Mouse (Mus musculus) fat pad, adult 2 months (tissue): ENCODE results near the gene Pbx1.
"Not testable (repeated sequence)": the region's sequence is repeated elsewhere in the genome, so short reads cannot be mapped to it uniquely, and the experiment has no call there.

Source experiments
- DNase-seq: peaks from one replicate; pipeline ENCODE4 v3.0.0-alpha.2; 2011; ENCODE audit warnings: low read depth, low spot score; ENCODE audit errors: extremely low read depth

The Pbx1 gene

DNA sequence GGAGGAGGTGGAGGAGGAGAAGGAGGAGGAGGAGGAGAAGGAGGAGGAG is at the start of gene Pbx1:
Gene Pbx1 (minus strand): TSS at position 39 of the 49 bp plus-strand sequence.
- DNase-seq: not testable (repeated sequence)

- DNase-seq: no peak
Observed at GRCm38 (mm10) chr1:168479626-168480025, 47.6 kb upstream of the Pbx1 start.

DNA sequence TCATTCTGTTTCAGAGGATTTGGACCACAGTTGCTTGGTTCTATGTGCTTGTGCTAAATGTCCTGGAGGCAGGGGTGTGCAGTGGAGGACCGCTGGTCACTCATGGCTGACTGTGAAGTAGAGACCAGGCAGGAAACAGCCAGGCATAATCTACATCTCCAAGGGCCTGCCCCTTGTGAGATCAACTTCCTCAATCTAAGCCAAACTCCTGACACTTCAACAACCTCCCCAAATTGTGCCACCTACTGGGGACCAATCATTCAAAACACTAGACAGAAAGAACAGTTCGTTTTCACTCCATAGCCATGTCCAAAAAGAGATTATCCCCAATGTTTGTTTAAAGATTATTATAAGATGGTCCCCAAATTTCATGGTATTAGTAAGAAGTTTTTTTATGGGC is 46.8 kb upstream of the Pbx1 start:
- no peak for DNase-seq

DNA sequence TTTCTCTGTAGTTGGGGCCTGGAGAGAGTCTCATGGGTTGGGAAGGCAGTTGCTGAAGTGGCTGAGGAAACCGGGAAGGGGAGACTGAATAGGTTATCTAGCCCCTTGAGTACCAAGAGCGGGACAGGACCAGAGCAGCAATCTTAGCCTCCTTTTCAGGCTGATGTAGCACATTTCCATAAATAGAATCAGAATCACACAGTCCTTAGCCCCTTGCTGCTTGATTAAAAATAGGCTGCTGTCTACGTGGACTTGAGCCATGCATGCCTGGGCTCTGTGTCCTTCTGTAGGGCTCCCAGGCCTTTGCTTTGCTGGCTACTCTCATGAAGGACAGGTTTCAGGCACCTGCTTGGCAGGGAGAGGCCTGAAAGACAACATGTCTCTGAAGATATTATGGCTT is 44.8 kb upstream of the Pbx1 start:
- no peak for DNase-seq

GRCm38 (mm10) chr1:168476216-168476897 is 44.3 kb upstream of the Pbx1 start:
- DNase-seq: no peak

GRCm38 (mm10) chr1:168475579-168476208 is 43.6 kb upstream of the Pbx1 start:
- DNase-seq: no peak

- no peak for DNase-seq
Observed at GRCm38 (mm10) chr1:168473255-168474069, 41.4 kb upstream of the Pbx1 start.

GRCm38 (mm10) chr1:168472545-168473254 is 40.6 kb upstream of the Pbx1 start:
- DNase-seq: no peak

GRCm38 (mm10) chr1:168459426-168459825 is 27.4 kb upstream of the Pbx1 start:
- DNase-seq: no peak

DNA sequence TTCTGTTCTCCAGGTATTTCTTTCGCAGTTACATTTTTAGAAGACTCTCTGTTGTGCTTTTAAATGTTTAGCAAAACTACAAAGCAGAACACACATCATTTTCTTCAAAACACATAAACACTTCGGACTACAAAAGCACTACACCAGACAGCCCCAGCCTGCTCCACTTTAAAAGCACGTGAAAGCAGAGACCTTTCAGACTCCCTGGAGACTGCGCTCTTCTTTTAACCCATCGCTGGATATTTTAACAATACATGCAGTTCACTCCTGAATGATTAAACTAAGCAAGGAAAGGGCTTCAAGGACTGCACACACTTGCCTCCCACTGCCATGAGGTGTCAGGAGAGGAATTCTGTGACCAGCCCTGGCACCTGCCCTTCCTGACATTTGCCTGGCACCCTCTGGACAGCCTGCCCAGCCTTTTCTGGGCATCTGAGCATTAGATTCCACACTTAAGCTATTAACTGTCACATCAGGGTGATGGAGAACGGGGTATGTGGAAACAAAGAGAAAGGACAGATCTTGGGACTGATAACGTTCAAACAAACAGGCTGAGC is 25.2 kb upstream of the Pbx1 start:
- DNase-seq: no peak

DNA sequence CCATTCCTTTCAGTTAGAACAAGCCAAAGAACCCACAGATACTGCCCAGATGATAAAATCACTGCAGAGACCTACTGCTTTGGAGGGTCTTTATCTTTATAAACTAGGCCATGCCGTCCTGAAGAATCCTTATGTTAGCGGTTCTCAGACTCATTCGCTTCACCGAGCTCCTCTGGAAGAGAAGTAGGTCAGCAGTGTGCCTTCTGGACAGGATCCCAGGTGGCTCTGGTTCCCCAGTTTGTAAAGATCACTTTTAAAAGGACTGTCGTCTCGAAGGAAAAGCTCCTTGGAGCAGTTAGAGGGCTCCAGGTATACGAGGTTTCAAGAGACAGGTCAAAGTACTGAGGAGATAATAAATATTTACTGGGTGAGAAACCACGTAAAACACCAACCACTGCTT is 23.1 kb upstream of the Pbx1 start:
- no peak for DNase-seq

- peak; percentile 94 for DNase-seq
Observed at GRCm38 (mm10) chr1:168433671-168434070, 1.6 kb upstream of the Pbx1 start.

DNA sequence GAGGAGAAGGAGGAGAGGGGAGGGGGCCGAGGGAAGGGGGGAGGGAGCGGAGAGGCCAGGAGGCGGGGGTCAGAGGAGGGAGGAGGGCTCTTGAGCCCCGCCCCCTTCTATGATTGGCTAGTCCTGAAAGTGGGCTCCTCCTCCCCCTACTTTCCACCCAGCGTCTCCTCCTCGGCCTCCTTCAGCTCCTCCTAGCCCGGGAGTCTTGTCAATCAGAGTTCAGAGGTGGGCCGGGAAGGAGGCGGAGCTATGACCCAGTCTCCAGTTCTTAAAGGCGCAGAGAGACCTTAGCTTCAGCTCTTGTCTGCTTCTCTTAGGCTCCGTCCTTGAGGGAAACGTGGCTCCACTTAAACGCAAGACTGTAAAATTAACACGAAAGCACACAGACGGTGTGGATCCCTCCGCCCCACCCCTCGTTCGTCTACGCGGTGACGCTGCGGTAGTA is 233 bp upstream of the Pbx1 start:
- peak; percentile 92 for DNase-seq

- no peak for DNase-seq
Observed at GRCm38 (mm10) chr1:168431711-168432231, 299 bp downstream of the Pbx1 start.

DNA sequence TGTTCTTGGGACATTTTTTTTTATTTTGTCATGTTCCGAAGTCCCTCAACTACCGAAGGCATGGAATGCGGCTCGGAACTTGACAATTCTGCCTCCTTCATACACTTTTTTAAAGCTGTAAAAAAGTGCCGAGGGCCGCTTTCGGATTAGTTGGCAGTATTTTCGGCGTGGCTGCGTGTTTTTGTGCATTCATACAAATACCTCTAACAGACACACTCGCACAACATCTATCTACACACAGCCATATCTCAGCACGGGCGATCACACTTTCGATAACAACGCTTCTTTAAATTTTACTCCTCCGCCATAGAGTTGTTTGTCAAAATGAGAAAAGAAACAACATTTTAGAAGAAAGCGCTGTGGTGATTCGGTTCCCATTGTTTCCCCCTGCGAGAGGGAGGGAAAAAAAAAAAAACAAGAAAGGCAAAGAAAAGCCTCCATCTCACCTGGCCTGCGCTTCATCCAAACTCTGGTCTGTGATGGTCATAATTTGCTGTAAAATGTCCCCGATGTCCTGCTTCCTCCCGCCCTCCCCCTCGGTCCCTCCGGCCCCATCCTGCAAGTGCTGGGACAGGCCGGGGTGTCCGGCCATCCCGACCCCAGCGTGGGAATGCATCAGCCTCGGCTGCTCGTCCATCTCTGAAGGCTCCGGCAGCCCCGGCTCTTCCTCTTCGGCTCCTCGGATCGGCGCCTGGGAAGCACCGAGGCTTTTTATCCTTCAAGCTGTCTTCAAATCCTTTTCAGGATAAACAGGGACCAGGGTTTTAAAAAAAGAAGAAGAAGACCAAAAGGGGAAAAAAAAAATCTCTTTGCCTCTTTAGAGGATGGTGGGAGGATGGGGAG is 981 bp downstream of the Pbx1 start:
- no peak for DNase-seq

DNA sequence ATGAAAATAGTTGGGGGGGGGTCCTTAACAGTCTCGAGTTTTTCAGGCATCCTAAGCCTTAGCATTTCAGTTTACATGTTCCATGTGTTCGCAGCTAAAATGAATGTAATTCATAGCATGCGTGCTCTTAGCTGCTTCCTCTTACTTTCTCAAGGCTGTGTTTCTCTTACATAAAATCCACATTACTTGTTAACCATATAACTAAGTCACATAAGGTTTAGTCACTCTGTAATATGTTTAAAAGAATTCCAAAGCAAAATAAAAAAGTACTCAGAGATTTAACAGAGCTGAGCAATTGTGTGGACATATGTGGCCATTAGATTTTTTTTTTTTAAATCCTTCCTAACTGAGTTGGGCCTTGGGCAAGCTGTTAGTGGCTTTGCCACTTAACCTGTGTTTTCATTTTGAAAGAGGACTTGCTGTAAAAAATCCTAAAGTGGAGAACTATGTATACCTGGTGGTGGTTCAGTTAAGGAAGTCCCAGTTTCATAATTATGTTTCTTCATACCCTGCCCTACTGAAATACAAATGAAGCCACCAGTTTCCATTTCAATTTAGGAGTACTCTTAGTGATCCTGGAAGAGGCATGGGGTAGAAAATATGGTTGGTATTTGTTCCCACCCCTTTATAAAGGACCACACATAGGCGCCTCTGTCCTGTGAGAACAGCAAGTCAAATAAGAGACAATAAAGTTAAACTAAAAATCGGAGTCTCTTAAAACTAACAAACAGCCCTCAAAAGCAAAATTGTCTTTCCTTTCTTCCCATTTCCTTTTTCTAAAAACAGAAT is 2.0 kb downstream of the Pbx1 start:
- no peak for DNase-seq

DNA sequence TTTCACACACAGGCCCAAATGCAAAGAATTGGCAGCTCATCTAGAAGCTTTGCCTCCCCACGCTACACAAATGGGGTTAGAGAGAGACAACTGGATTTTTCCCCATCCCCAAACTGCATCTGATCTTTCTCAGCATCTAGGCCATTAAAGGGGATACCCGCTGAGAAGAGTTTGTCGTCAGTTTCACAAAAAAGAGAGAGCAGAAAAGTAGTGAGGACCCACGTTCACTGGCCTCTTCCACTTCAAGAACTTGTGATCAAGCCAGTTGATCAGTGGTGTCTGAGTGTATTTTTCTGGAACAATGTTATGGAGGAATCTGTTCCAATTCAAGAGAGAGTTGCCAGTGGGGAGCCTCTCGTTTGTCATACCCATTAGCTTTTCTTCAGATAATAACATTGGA is 2.7 kb downstream of the Pbx1 start:
- no peak for DNase-seq

DNA sequence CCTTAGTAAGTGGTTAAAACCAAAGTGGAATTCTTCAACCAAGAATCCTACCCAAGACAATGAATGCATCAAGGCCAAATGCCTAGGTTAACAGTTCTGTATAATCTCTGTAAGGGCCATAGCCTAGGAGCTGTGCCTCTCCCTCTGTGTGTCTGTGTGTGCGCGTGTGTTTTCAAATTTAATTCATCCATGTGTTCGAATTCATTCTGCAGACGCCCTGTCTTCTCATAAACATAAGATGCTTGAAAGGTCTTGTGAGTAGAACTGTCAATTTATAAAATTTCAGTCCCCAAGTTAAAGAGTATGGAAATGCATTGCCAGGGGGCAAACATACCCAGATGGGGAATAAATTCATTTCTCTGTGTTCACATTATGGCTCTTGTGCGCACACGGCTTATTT is 3.8 kb downstream of the Pbx1 start:
- DNase-seq: no peak

DNA sequence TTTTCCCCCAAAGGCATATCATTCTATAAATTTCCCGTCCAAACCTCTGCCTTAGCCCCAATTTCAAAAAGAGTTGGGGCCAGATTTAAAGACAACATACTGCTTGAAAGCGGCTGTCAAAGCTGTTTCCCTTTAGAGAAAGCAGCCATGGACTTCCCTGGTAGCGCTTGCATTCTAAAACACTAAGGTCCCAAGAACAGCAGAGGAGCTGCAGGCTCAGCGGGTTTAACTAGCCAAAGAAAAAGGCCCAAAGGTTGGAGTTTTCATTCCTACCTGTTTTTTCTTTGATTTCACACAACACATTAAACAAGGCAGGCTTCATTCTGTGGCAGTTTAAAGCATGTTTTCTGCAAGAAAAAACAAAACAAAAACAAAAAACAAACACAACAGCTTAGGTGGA is 4.5 kb downstream of the Pbx1 start:
- DNase-seq: no peak

DNA sequence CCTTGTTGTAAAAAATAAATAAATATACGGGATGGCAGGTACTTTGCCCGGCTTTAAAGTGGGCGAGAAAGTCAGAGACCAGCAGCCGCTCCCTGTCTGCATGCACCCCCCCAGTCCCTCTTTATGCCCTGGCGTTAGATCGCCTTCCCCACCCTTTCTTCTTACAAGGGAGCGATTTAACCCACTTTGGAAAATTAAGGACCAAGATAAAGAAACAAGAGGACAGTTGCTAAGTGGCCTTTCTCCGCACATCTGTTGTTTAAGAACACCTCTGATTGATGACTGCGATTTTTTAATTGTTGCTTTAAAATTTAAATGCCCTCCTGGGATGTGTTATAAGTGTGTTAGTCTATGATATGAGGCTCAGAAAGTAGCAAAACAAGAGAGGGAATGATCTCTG is 5.2 kb downstream of the Pbx1 start:
- no peak for DNase-seq
